Mouse (Mus musculus) gastrocnemius, postnatal 10 days (tissue): Measurements from ENCODE around the gene Shroom3. TPM values are rescaled to one million over a fixed set of nuclear protein-coding genes. Genes with fewer than 3 reads are reported as not detected.

Experiments
- DNase-seq: peaks from one replicate; pipeline ENCODE4 v3.0.0; 2021; ENCODE audit warnings: mixed read lengths
- total RNA-seq, 2 experiments: library from RNA; stranded (reverse); gene quantifications; 2 replicates each; pipeline ENCODE4 v1.2.3; 2021

Shroom3 gene
- total RNA-seq, 2 experiments from 2014 or later: 1.8 to 3.2 TPM

DNA sequence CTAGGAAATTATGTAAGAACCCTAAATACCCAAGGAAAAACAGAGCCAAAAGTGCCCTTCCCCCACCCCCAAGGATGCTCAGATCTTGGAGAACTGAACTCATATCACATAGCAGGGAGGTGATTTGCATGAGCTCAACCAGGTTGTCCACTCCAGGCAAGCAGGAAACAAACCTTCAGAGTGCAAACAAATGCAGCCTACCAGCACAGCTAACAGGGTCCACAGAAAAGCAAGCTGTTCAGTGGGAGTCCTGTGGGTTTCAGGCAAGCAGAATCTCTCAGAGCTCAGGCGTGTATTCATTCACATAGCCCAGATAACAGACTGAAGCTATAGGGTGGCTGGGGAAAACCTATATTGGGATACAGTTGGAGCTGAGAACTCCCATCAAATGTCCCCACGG lies 286.7 kb downstream of the Shroom3 start:
- no peak for DNase-seq

DNA sequence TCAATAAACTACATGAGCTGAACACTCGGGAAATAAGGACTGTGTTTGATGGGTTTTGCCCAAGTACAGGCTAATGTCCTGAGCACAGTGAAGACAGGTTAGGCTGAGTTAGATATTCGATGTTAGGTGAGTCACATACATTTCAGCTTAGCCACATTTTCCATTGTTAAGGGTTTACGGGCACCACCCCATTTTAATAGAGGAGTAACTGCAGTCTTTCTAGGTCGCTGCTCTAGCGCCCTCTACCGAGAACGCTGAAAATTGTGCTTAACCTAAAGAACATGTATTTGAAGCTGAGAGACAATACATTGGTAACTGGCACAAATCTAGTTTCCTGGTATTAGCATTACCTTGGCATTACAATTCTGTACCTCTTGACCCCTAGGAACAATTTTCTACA lies 287.2 kb downstream of the Shroom3 start:
- no peak for DNase-seq

- no peak for DNase-seq
Measured at GRCm38 (mm10) chr5:92980393-92980792, 297.2 kb downstream of the Shroom3 start.

DNA sequence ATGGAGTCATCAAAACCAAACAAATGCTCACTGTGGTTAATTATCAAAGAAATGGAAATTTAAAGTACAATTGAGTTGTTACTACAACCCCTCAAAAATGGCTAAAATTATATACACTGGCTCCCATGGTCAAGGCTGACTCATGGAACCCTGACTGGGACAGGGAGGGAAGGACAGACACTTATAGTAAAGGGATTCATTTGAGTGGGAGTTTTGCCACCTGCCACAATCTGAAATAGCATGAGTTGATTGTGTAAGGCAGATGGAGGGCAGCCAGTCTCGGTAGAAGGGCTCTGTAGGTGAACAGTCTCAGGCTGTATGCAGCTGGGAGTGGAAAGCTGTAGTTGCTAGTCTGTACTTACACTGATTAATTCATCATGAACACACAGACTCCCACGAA lies 297.6 kb downstream of the Shroom3 start:
- no peak for DNase-seq

- DNase-seq: no peak
Measured at GRCm38 (mm10) chr5:92982673-92983072, 299.4 kb downstream of the Shroom3 start.

DNA sequence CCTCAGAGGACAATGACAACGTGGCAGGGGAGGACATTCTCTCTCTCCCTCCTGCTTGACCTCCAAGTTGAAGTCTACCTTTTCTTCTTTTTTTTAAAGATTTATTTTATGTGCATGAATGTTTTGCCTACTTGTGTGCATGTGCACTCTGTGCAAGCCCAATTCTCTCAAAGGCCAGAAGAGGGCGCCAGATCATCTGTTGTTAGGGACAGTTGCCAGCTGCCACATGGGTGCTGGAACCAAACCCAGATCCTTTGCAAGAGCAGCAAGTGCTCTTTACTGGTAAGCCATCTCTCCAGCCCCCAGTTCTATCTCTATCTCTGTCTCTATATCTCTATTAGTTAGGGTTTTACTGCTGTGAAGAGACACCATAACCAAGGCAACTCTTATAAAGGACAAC lies 300.7 kb downstream of the Shroom3 start:
- no peak for DNase-seq

DNA sequence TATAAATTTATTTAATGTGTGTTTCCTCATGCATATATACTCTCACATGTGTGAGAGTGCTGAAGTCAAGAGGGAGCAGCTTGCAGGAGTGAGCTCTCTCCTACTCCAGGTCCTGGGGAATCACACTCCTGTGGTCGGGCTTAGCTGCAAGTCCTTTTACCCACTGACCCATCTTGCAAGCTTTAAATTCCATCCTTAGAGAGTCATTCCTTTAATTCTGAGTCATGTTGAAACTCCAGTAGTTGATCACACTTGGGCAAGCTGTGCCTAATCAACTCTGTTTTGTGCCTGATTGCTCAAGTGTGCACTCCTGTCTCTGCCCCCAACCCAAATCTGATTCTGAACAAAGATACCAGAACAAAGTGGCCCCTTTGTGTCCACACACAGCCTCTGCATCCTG lies 301.5 kb downstream of the Shroom3 start:
- DNase-seq: no peak

- no peak for DNase-seq
Measured at GRCm38 (mm10) chr5:92985391-92985790, 302.2 kb downstream of the Shroom3 start.

DNA sequence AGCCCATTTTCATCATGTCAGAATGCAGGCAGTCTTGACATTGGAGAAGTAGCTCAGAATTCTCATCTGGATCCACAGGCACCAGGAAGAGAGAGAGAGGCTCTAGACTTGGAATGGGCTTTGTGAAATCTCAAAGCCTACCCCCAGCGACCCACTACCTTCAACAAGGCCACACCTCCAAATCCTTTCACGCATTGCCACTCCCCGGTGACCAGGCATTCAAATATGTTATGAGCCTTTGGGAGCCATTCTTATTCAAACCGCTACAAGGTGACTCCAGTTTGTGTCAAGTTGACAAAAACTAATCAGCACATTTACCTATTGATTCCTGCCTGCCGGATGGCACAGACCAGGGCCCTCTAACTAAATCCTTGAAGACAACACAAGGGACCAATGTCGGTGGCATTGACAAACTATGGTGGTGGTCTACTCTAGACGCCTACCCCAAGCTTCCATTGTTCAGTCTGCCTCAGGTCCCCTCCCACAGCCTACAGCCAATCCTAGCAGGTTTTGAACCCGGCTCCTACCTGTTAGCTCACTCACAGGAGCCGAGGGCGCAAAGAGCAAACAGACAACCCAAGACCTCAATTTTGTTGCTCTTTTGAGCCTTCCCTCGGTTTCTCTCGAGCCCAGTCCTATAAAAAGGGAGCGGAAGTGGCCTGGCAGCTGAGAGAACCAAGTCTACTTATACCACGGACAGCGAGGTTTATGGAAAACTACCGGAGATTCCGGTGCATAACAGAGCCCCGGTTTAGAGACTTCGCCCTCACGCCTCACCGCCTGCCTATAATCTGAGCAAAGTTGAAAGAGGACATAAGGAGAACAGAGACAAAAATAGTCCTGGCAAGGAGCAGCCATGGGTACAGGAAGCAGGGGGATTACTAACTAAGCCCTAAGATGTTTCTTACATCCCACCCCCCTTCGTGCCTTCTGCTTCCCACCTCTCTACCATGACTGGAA lies 303.7 kb downstream of the Shroom3 start:
- no peak for DNase-seq

- no peak for DNase-seq
Measured at GRCm38 (mm10) chr5:92987891-92988768, 304.9 kb downstream of the Shroom3 start.

DNA sequence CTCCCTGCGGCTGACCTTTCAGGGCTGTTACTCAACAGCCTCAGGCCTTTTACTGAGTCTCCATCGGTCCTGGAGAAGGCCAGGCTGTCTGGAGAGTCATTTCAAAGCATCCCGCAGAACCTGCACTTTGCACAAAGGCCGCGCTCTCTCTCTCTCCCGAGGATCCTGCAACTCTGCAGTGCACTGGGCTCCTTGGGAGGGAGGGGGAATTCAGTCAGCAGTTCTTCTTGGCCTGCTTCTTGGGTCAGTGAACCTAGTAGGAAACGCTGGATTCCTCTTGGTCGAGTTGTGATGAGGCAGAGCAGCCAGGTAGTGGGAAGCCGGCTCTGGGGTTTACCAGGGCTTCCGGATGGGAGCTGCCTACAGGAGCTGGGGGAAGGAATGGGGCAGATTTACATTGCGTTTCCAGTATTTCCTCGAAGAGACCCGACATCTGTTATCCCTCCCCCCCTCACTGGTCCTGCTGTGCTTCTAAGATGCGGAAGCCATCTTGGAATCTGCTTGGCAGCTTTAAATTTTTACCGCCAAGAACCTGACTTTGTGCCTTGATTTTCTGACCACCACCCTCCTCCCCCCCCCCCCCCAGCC lies 305.6 kb downstream of the Shroom3 start:
- no peak for DNase-seq

DNA sequence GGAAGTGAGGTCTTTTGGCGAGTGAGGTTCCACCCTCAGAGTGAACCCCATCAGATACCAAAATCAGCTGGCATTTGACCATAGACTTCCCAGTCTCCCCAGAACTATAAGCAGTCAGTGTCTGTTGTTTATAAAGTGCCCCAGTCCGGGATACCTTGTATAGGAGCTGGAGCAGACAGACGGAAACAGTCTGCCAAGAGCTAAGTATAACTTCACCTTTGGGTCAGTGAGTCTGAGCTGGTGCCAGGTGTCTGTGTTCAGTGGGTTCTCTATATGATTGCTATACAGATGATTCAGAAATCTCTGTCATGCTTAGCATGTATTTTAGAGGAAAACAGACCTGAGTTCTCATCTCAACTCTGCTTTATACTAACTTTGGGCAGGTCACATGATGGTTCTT lies 308.9 kb downstream of the Shroom3 start:
- no peak for DNase-seq

DNA sequence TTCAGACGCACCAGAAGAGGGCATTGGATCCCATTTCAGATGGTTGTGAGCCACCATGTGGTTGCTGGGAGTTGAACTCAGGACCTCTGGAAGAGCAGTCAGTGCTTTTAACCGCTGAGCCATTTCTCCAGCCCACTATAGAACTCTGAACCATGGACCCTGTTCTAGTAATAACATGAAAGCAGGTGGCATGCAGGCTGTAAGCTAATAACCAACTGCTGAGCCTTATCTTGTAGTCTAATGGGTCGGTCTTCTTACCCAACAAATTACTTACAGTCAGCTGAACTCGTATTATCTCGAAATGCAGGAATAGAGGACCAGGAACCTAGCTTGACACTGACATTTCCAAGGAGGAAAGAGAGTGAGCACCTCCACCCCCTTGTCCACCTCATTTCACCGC lies 311.1 kb downstream of the Shroom3 start:
- DNase-seq: no peak

- DNase-seq: no peak
Measured at GRCm38 (mm10) chr5:92994861-92995260, 311.6 kb downstream of the Shroom3 start.

DNA sequence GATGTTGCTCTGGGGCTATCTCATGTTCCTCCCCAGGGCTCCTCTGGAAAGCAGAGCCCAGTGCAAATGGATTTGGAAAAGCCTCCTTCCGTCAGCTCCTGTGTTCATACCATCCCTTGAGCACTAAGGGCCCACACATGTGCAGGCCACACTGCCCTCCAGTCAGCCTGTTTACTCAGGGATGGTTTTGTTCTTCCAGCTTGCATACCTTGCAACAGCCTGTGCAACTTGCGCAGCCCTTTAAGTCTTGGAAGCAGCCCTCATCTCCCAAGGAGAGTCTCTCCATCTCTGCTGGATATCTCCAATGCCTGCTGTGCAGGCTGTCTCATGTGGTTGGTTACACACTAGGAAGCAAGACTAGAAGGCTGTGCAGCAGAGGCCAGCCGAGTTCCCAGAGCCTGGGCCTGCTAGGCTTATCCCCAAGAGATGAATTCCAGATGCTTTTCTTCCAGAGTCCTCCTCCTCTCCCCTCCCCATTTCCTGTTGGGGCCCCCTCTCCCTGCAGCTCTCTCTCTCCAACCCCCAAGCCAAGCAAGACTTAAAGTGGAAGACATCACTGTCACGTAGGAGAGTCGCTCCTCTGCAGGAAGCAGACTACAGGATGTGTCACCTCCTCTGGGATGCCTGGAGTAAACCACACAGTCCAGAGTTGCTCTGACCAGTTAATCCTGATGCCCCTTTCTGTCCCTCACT lies 314.3 kb downstream of the Shroom3 start:
- DNase-seq: no peak

- DNase-seq: no peak
Measured at GRCm38 (mm10) chr5:92998494-92999016, 315.3 kb downstream of the Shroom3 start.

DNA sequence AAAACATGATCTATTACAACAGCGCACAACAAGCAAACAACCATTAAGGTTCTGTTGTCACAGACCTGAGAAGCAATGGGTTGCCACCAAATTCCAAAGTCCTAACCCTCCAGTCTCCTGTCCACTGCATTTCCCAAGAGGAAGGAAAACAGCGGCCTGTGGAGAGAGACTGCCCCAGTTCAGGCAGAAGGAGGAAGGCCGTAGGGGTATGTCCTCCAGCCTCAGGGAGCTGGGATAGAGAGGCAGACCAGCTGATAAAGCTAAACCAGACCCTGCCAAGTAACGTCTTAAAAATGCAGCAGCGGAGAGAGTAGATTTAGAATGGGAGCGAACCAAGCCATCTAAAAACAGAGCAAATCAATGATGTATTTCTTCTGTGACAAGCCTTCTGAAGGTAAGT lies 316.8 kb downstream of the Shroom3 start:
- DNase-seq: no peak

DNA sequence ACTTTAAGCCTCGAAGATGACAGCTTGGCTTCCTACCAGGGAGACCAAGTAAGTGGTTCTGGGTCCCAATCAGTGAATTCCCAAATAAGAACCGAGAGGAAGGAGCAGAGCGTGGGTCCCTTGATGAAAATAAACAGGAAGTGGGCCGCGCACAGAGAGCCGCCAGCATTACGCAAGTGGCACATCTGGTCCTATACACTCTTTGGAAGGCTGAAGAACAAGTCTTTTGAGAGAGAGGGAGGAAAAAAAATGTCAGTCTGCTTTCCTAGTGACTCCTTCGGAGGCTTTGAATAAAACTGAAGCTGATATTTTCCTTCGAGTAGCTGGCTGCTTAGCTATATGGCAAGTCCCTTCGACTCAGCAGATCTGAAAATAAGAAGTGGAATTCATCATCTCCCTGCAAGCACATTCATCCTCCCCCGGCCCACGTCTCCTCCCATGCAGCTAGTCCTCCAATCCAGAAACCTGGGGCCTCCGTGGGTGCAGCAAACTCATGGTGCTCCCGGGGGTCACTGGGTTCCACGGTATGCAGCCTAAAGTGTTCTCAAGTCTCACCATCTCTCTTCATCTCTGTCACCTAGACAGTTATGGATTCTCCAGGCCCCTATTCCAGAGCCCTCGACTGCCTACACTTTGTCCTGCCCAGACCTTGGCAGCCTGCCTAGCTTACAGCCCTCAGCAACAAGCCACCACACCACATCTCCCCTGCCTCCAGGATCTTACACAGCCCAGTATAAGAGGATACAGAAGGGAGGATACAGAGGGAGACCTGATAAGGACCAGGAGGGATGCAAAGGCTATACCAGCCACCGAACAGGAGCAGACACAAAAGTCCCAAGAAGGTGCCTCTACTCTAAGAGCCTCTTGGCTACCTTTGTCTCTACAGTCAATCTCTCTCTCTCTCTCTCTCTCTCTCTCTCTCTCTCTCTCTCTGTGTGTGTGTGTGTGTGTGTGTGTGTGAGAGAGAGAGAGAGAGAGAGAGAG lies 317.8 kb downstream of the Shroom3 start:
- DNase-seq: peak; percentile 30

GRCm38 (mm10) chr5:93002615-93003014 lies 319.4 kb downstream of the Shroom3 start:
- DNase-seq: no peak

GRCm38 (mm10) chr5:93005229-93005814 lies 322.1 kb downstream of the Shroom3 start:
- DNase-seq: peak; percentile 30
